Mouse (Mus musculus): Measurements from ENCODE around the gene Slc1a3. TPM values are rescaled to one million over a fixed set of nuclear protein-coding genes. Genes with fewer than 3 reads are reported as not detected.
"Not testable (repeated sequence)": the region's sequence is repeated elsewhere in the genome, so short reads cannot be mapped to it uniquely, and the experiment has no call there.

Slc1a3 gene
- polyA plus RNA-seq, 1 experiment from 2014 or later = 25.2 TPM

DNA sequence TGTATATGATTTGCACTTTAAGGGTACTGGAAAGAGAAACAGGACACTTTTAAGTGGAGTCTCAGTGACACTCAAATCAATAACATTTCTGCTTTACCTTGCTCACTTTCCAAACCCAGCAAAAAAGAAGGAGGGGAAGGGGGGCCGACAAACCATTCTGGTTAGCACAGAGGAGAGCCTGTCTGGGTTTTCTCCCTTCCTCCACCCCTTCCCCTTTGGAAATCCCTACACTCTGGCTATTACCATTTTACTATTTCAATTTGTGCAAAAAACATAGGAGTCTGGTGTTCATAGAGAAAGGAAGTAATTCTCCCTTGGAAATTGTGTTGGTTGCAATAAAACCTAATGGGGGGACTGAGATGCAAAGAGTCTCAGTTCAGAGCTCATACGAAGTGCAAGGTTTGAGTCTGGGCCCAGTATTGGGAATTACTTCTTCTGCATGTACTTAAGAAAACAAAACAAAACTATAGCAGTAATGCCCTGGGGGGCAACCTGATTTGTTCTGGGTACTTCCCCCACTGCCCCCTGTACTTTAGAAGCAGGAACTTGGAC lies 1.9 kb upstream of the Slc1a3 start:
- H3K36me3 ChIP-seq (ENCODE audit: control insufficient read depth, insufficient read depth, low read length) = no peaks in the 10 kb centered on the region
- no peak for ATAC-seq (ENCODE audit: low read depth)
- no peaks in the 10 kb centered on the region for H3K27me3 ChIP-seq (ENCODE audit: control insufficient read depth, insufficient read depth, low read depth, low read length)
- H3K9me3 ChIP-seq (ENCODE audit: control insufficient read depth, low read length) = no peaks in the 10 kb centered on the region
- no peak overlapping the region for H3K27ac ChIP-seq (ENCODE audit: low read length)
- WGBS = 47% methylated on average over 2 of the region's 2 CpGs
- H3K9ac ChIP-seq (ENCODE audit: low read length) = no peak overlapping the region
- H3K4me3 ChIP-seq (ENCODE audit: low read length) = no peak overlapping the region
- H3K4me1 ChIP-seq (replicated peaks; ENCODE audit: control insufficient read depth, insufficient read depth, low read length) = peaks cover 17% of the 10 kb centered on the region; the same call in 1 of the 2 replicates
- H3K4me2 ChIP-seq (ENCODE audit: low read depth, low read length) = no peak overlapping the region

- Histone ChIP-seq H3K4me1 (replicated peaks; ENCODE audit: control insufficient read depth, insufficient read depth, low read length) (peaks cover 17% of the 10 kb centered on the region; the same call in 1 of the 2 replicates), H3K4me2 (ENCODE audit: low read depth, low read length) (no peak overlapping the region), H3K27me3 (ENCODE audit: control insufficient read depth, insufficient read depth, low read depth, low read length) (no peaks in the 10 kb centered on the region), H3K36me3 (ENCODE audit: control insufficient read depth, insufficient read depth, low read length) (no peaks in the 10 kb centered on the region), H3K27ac (ENCODE audit: low read length) (no peak overlapping the region), H3K9me3 (ENCODE audit: control insufficient read depth, low read length) (no peaks in the 10 kb centered on the region), H3K4me3 (ENCODE audit: low read length) (no peak overlapping the region), H3K9ac (ENCODE audit: low read length) (no peak overlapping the region)
- ATAC-seq (ENCODE audit: low read depth) = peak; percentile 18; the same call in 1 of the 2 replicates
- 35% methylated on average over 9 of the region's 9 CpGs for WGBS
Measured at GRCm38 (mm10) chr15:8711630-8712310, 1.2 kb upstream of the Slc1a3 start.

GRCm38 (mm10) chr15:8709578-8709977 lies 986 bp downstream of the Slc1a3 start:
- ATAC-seq (ENCODE audit: low read depth) = peak; percentile 56; the same call in 1 of the 2 replicates
- Histone ChIP-seq H3K27ac (ENCODE audit: low read length) (peak overlapping the region; percentile 25; the same call in 1 of the 2 replicates), H3K4me3 (ENCODE audit: low read length) (peak overlapping the region; percentile 80), H3K4me1 (replicated peaks; ENCODE audit: control insufficient read depth, insufficient read depth, low read length) (peaks cover 14% of the 10 kb centered on the region), H3K27me3 (ENCODE audit: control insufficient read depth, insufficient read depth, low read depth, low read length) (no peaks in the 10 kb centered on the region), H3K9ac (ENCODE audit: low read length) (peak overlapping the region; percentile 81), H3K4me2 (ENCODE audit: low read depth, low read length) (peak overlapping the region; percentile 88), H3K9me3 (ENCODE audit: control insufficient read depth, low read length) (no peaks in the 10 kb centered on the region), H3K36me3 (ENCODE audit: control insufficient read depth, insufficient read depth, low read length) (no peaks in the 10 kb centered on the region)
- 1% methylated on average over 11 of the region's 11 CpGs for WGBS

GRCm38 (mm10) chr15:8706613-8707012 lies 4.0 kb downstream of the Slc1a3 start:
- no peak overlapping the region for H3K4me2 ChIP-seq (ENCODE audit: low read depth, low read length)
- no peak overlapping the region for H3K27ac ChIP-seq (ENCODE audit: low read length)
- H3K9ac ChIP-seq (ENCODE audit: low read length) = no peak overlapping the region
- H3K27me3 ChIP-seq (ENCODE audit: control insufficient read depth, insufficient read depth, low read depth, low read length) = no peaks in the 10 kb centered on the region
- no peaks in the 10 kb centered on the region for H3K9me3 ChIP-seq (ENCODE audit: control insufficient read depth, low read length)
- 88% methylated on average over 5 of the region's 5 CpGs for WGBS
- peaks cover 9% of the 10 kb centered on the region for H3K4me1 ChIP-seq (replicated peaks; ENCODE audit: control insufficient read depth, insufficient read depth, low read length)
- no peaks in the 10 kb centered on the region for H3K36me3 ChIP-seq (ENCODE audit: control insufficient read depth, insufficient read depth, low read length)
- H3K4me3 ChIP-seq (ENCODE audit: low read length) = no peak overlapping the region
- no peak for ATAC-seq (ENCODE audit: low read depth)

DNA sequence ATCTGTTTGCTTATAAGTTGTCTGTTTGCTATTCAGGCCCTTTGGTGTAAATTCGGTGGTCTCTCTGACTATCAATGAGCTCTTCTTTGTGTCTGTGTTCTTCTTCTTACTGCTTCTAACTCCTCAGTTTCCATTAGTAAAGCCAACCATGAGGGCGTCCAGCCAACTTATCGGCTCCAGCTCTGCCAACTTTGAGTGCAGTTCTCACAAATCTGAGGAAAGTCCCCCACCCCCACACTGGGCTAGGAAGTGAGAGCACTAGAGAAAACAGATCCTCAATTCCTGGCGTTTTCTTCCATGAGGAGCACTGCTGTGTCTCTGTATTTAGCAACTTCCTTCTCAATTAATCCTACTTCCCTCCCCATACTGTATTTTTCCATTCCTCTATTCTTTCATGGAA lies 4.4 kb downstream of the Slc1a3 start:
- Histone ChIP-seq H3K27ac (ENCODE audit: low read length) (no peak overlapping the region), H3K9ac (ENCODE audit: low read length) (no peak overlapping the region), H3K4me1 (replicated peaks; ENCODE audit: control insufficient read depth, insufficient read depth, low read length) (peaks cover 5% of the 10 kb centered on the region), H3K36me3 (ENCODE audit: control insufficient read depth, insufficient read depth, low read length) (no peaks in the 10 kb centered on the region), H3K9me3 (ENCODE audit: control insufficient read depth, low read length) (no peaks in the 10 kb centered on the region), H3K27me3 (ENCODE audit: control insufficient read depth, insufficient read depth, low read depth, low read length) (no peaks in the 10 kb centered on the region), H3K4me3 (ENCODE audit: low read length) (no peak overlapping the region), H3K4me2 (ENCODE audit: low read depth, low read length) (no peak overlapping the region)
- no peak for ATAC-seq (ENCODE audit: low read depth)
- 66% methylated on average over 4 of the region's 4 CpGs for WGBS

- not testable (repeated sequence) for H3K4me2 ChIP-seq (ENCODE audit: low read depth, low read length); H3K4me3 ChIP-seq (ENCODE audit: low read length); H3K27me3 ChIP-seq (ENCODE audit: control insufficient read depth, insufficient read depth, low read depth, low read length); ATAC-seq (ENCODE audit: low read depth); H3K36me3 ChIP-seq (ENCODE audit: control insufficient read depth, insufficient read depth, low read length); H3K9ac ChIP-seq (ENCODE audit: low read length); H3K27ac ChIP-seq (ENCODE audit: low read length); H3K9me3 ChIP-seq (ENCODE audit: control insufficient read depth, low read length); H3K4me1 ChIP-seq (replicated peaks; ENCODE audit: control insufficient read depth, insufficient read depth, low read length)
- WGBS = 90% methylated on average over 1 of the region's 1 CpGs
Measured at GRCm38 (mm10) chr15:8705560-8705959, 5.0 kb downstream of the Slc1a3 start.

- Histone ChIP-seq H3K9me3 (ENCODE audit: control insufficient read depth, low read length) (no peaks in the 10 kb centered on the region), H3K27ac (ENCODE audit: low read length) (no peak overlapping the region), H3K27me3 (ENCODE audit: control insufficient read depth, insufficient read depth, low read depth, low read length) (no peaks in the 10 kb centered on the region), H3K4me2 (ENCODE audit: low read depth, low read length) (no peak overlapping the region), H3K36me3 (ENCODE audit: control insufficient read depth, insufficient read depth, low read length) (no peaks in the 10 kb centered on the region), H3K4me3 (ENCODE audit: low read length) (no peak overlapping the region), H3K9ac (ENCODE audit: low read length) (no peak overlapping the region), H3K4me1 (replicated peaks; ENCODE audit: control insufficient read depth, insufficient read depth, low read length) (peaks cover 2% of the 10 kb centered on the region; the same call in 1 of the 2 replicates)
- no peak for ATAC-seq (ENCODE audit: low read depth)
- 43% methylated on average over 3 of the region's 3 CpGs for WGBS
Measured at GRCm38 (mm10) chr15:8697976-8698375, 12.6 kb downstream of the Slc1a3 start.

GRCm38 (mm10) chr15:8697500-8697899 lies 13.1 kb downstream of the Slc1a3 start:
- H3K36me3 ChIP-seq (ENCODE audit: control insufficient read depth, insufficient read depth, low read length) = no peaks in the 10 kb centered on the region
- 38% methylated on average over 3 of the region's 3 CpGs for WGBS
- H3K4me3 ChIP-seq (ENCODE audit: low read length) = no peak overlapping the region
- no peak overlapping the region for H3K9ac ChIP-seq (ENCODE audit: low read length)
- peaks cover 2% of the 10 kb centered on the region; the same call in 1 of the 2 replicates for H3K4me1 ChIP-seq (replicated peaks; ENCODE audit: control insufficient read depth, insufficient read depth, low read length)
- H3K9me3 ChIP-seq (ENCODE audit: control insufficient read depth, low read length) = no peaks in the 10 kb centered on the region
- no peaks in the 10 kb centered on the region for H3K27me3 ChIP-seq (ENCODE audit: control insufficient read depth, insufficient read depth, low read depth, low read length)
- no peak overlapping the region for H3K4me2 ChIP-seq (ENCODE audit: low read depth, low read length)
- no peak overlapping the region for H3K27ac ChIP-seq (ENCODE audit: low read length)
- no peak for ATAC-seq (ENCODE audit: low read depth)

DNA sequence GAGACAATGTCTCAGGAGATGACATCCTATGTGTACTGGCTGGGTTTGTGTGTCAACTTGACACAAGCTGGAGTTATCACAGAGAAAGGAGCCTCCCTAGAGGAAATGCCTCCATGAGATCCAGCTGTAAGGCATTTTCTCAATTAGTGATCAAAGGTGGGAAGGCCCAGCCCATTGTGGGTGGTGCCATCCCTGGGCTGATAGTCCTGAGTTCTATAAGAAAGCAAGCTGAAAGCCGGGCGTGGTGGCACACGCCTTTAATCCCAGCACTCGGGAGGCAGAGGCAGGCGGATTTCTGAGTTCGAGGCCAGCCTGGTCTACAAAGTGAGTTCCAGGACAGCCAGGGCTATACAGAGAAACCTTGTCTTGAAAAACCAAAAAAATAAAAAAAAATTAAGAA lies 20.4 kb downstream of the Slc1a3 start:
- not testable (repeated sequence) for H3K4me3 ChIP-seq (ENCODE audit: low read length); H3K27me3 ChIP-seq (ENCODE audit: control insufficient read depth, insufficient read depth, low read depth, low read length); H3K9me3 ChIP-seq (ENCODE audit: control insufficient read depth, low read length); H3K4me2 ChIP-seq (ENCODE audit: low read depth, low read length); H3K4me1 ChIP-seq (replicated peaks; ENCODE audit: control insufficient read depth, insufficient read depth, low read length); H3K9ac ChIP-seq (ENCODE audit: low read length); H3K27ac ChIP-seq (ENCODE audit: low read length); ATAC-seq (ENCODE audit: low read depth); H3K36me3 ChIP-seq (ENCODE audit: control insufficient read depth, insufficient read depth, low read length)
- 92% methylated on average over 5 of the region's 6 CpGs for WGBS
